Mouse (Mus musculus) kidney, embryonic 15.5 days (tissue): ENCODE measurements at regions not wholly inside any gene's neighbourhood (a gene's known extent, or its start where the extent isn't known, plus 50 kb on each side); places are given as distances from the start of the nearest gene placed in this dataset.

Source experiments
- ATAC-seq: fragments of 200-750 bp; cut with Nextera tagmentation; replicated peaks from 2 replicates; pipeline ENCODE4 v1.8.0; 2017; ENCODE audit warnings: moderate TSS enrichment; ENCODE audit not compliant: low FRiP score
- H3K27ac ChIP-seq: fragments of 300-500 bp; sonication (generic); 2 replicates; pipeline ENCODE4 v1.5.1; 2015; ENCODE audit warnings: mild to moderate bottlenecking, inconsistent platforms
- H3K27me3 ChIP-seq: fragments of 300-500 bp; sonication (generic); 2 replicates; pipeline ENCODE4 v1.6.1; 2015; ENCODE audit warnings: inconsistent platforms
- H3K36me3 ChIP-seq: fragments of 300-500 bp; sonication (generic); 2 replicates; pipeline ENCODE4 v1.6.1; 2015; ENCODE audit warnings: inconsistent platforms
- H3K4me1 ChIP-seq: fragments of 300-500 bp; sonication (generic); 2 replicates; pipeline ENCODE4 v1.6.1; 2015; ENCODE audit warnings: inconsistent platforms
- H3K4me2 ChIP-seq: fragments of 300-500 bp; sonication (generic); 2 replicates; pipeline ENCODE4 v1.6.1; 2015; ENCODE audit warnings: moderate library complexity, mild to moderate bottlenecking, inconsistent platforms
- H3K4me3 ChIP-seq: fragments of 300-500 bp; sonication (generic); replicated peaks from 2 replicates; pipeline ENCODE4 v1.5.1; 2015; ENCODE audit warnings: mild to moderate bottlenecking, inconsistent platforms
- H3K9ac ChIP-seq: fragments of 300-500 bp; sonication (generic); 2 replicates; pipeline ENCODE4 v1.6.1; 2015; ENCODE audit warnings: mild to moderate bottlenecking, inconsistent platforms
- H3K9me3 ChIP-seq: fragments of 300-500 bp; sonication (generic); replicated peaks from 2 replicates; pipeline ENCODE4 v1.6.1; 2016; ENCODE audit warnings: inconsistent platforms
- WGBS: fragments of 180-500 bp; shearing (Covaris S2); methylation state at CpG from one replicate; pipeline ENCODE4 v1.1.7; 2015; ENCODE audit warnings: mixed read lengths; 5-methylcytosine and 5-hydroxymethylcytosine counted together

DNA sequence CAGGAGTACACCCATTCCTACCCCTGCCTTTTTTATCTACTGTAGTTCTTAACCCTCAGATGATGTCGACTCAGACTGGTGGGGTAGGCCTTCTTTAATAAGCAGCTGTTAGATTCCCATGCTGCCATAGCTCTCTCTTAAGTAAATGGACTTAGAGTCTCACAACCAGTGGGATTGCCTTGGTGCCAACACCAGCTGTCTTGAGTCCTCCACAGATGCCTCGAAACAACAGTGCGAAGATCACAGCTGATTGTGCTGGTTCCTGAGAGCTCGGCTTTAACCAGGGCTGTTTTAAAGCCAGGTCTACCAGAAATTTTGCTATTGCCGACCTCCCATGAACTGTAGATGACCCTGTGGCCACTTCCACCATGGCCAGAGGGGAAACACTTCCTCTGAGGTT lies 189.4 kb downstream of the Gm12728 start:
- H3K4me2 ChIP-seq, result no peak overlapping the region
- no peaks in the 10 kb centered on the region for H3K36me3 ChIP-seq
- WGBS, result 82% methylated on average over 5 of the region's 5 CpGs
- no peaks in the 10 kb centered on the region for H3K27me3 ChIP-seq
- ATAC-seq, result no peak
- H3K9me3 ChIP-seq, result no peaks in the 10 kb centered on the region
- H3K4me1 ChIP-seq, result no peaks in the 10 kb centered on the region
- H3K27ac ChIP-seq, result no peak overlapping the region
- no peak overlapping the region for H3K9ac ChIP-seq
- H3K4me3 ChIP-seq, result no peak overlapping the region

DNA sequence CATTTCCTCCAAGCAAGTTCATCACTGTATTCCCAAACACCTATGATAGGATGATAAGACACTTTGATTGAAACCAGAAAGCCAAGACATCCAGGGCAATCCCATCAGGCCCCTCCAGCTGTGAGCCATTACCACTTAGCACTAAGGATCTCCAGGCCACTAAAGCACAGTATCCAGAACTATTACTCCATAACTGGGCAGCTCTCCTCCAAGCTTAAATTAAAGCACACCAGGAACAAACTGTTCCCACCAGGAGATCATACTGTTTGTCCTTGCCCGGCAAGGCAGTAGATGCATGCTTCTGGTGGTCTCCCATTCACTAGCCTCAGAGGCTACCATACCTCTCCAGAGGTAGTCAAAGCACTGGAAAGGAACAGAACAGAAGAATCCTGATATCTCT lies 193.3 kb downstream of the Gm12728 start:
- no peaks in the 10 kb centered on the region for H3K9me3 ChIP-seq
- no peaks in the 10 kb centered on the region for H3K36me3 ChIP-seq
- H3K9ac ChIP-seq, result no peak overlapping the region
- ATAC-seq, result no peak
- no peak overlapping the region for H3K4me3 ChIP-seq
- H3K27ac ChIP-seq, result no peak overlapping the region
- H3K27me3 ChIP-seq, result no peaks in the 10 kb centered on the region
- no peak overlapping the region for H3K4me2 ChIP-seq
- H3K4me1 ChIP-seq, result no peaks in the 10 kb centered on the region
- WGBS, result 90% methylated on average over 1 of the region's 1 CpGs

GRCm38 (mm10) chr4:105987963-105988602 lies 198.4 kb downstream of the Gm12728 start:
- no peaks in the 10 kb centered on the region for H3K27me3 ChIP-seq
- H3K9me3 ChIP-seq, result no peaks in the 10 kb centered on the region
- H3K27ac ChIP-seq, result no peak overlapping the region
- H3K4me1 ChIP-seq, result no peaks in the 10 kb centered on the region
- 73% methylated on average over 5 of the region's 5 CpGs for WGBS
- H3K36me3 ChIP-seq, result no peaks in the 10 kb centered on the region
- no peak overlapping the region for H3K4me2 ChIP-seq
- H3K9ac ChIP-seq, result no peak overlapping the region
- ATAC-seq, result no peak
- no peak overlapping the region for H3K4me3 ChIP-seq

GRCm38 (mm10) chr4:105992581-105993127 lies 203.0 kb downstream of the Gm12728 start:
- no peak overlapping the region for H3K4me3 ChIP-seq
- H3K9ac ChIP-seq, result no peak overlapping the region
- H3K27me3 ChIP-seq, result no peaks in the 10 kb centered on the region
- H3K4me1 ChIP-seq, result peaks cover 4% of the 10 kb centered on the region; the same call in 1 of the 2 replicates
- ATAC-seq, result no peak
- H3K9me3 ChIP-seq, result no peaks in the 10 kb centered on the region
- WGBS, result 77% methylated on average over 6 of the region's 6 CpGs
- no peak overlapping the region for H3K4me2 ChIP-seq
- H3K36me3 ChIP-seq, result no peaks in the 10 kb centered on the region
- no peak overlapping the region for H3K27ac ChIP-seq

GRCm38 (mm10) chr4:105994390-105994798 lies 204.7 kb downstream of the Gm12728 start:
- H3K27ac ChIP-seq, result no peak overlapping the region
- no peak overlapping the region for H3K4me3 ChIP-seq
- no peaks in the 10 kb centered on the region for H3K36me3 ChIP-seq
- no peaks in the 10 kb centered on the region for H3K27me3 ChIP-seq
- H3K4me2 ChIP-seq, result no peak overlapping the region
- ATAC-seq, result no peak
- H3K4me1 ChIP-seq, result peaks cover 4% of the 10 kb centered on the region; the same call in 1 of the 2 replicates
- no peak overlapping the region for H3K9ac ChIP-seq
- WGBS, result 52% methylated on average over 14 of the region's 14 CpGs
- H3K9me3 ChIP-seq, result no peaks in the 10 kb centered on the region

- 64% methylated on average over 4 of the region's 4 CpGs for WGBS
- Histone ChIP-seq H3K27ac (no peak overlapping the region), H3K9me3 (no peaks in the 10 kb centered on the region), H3K4me2 (no peak overlapping the region), H3K27me3 (no peaks in the 10 kb centered on the region), H3K4me3 (no peak overlapping the region), H3K36me3 (no peaks in the 10 kb centered on the region), H3K4me1 (peaks cover 4% of the 10 kb centered on the region; the same call in 1 of the 2 replicates), H3K9ac (no peak overlapping the region)
- no peak for ATAC-seq
Measured at GRCm38 (mm10) chr4:105996060-105996459, 206.4 kb downstream of the Gm12728 start.

GRCm38 (mm10) chr4:105996893-105997630 lies 207.4 kb downstream of the Gm12728 start:
- Histone ChIP-seq H3K4me1 (peaks cover 4% of the 10 kb centered on the region; the same call in 1 of the 2 replicates), H3K9ac (no peak overlapping the region), H3K4me3 (no peak overlapping the region), H3K9me3 (no peaks in the 10 kb centered on the region), H3K4me2 (no peak overlapping the region), H3K27ac (no peak overlapping the region), H3K36me3 (no peaks in the 10 kb centered on the region), H3K27me3 (no peaks in the 10 kb centered on the region)
- WGBS, result 89% methylated on average over 3 of the region's 3 CpGs
- ATAC-seq, result no peak

- 78% methylated on average over 3 of the region's 3 CpGs for WGBS
- Histone ChIP-seq H3K4me3 (no peak overlapping the region), H3K4me1 (no peaks in the 10 kb centered on the region), H3K36me3 (no peaks in the 10 kb centered on the region), H3K9me3 (no peaks in the 10 kb centered on the region), H3K9ac (no peak overlapping the region), H3K27ac (no peak overlapping the region), H3K4me2 (no peak overlapping the region), H3K27me3 (no peaks in the 10 kb centered on the region)
- ATAC-seq, result no peak
Measured at GRCm38 (mm10) chr4:106002516-106002915, 212.8 kb downstream of the Gm12728 start.

DNA sequence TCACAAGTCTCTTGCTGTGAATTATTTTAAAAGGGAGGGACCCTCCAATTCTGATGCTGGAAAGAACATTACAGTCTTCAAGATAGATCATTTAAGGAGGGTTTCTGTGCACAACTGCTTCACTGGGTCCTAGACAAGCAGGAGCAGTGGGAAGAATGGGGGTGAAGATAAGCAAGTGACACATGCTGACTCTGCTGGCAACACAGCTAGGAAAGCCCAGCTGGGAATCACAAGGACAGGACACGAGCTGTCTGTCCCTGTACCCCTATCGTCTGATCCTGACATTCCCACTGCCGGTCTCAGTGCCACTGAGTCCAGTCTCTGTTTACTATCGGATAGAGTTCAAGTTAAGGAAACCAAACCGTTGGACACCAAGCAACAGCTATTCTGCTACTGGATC lies 216.3 kb downstream of the Gm12728 start:
- no peak overlapping the region for H3K9ac ChIP-seq
- H3K4me2 ChIP-seq, result no peak overlapping the region
- no peak overlapping the region for H3K4me3 ChIP-seq
- no peaks in the 10 kb centered on the region for H3K9me3 ChIP-seq
- H3K36me3 ChIP-seq, result no peaks in the 10 kb centered on the region
- H3K4me1 ChIP-seq, result no peaks in the 10 kb centered on the region
- no peak overlapping the region for H3K27ac ChIP-seq
- 73% methylated on average over 5 of the region's 5 CpGs for WGBS
- H3K27me3 ChIP-seq, result no peaks in the 10 kb centered on the region
- ATAC-seq, result no peak

DNA sequence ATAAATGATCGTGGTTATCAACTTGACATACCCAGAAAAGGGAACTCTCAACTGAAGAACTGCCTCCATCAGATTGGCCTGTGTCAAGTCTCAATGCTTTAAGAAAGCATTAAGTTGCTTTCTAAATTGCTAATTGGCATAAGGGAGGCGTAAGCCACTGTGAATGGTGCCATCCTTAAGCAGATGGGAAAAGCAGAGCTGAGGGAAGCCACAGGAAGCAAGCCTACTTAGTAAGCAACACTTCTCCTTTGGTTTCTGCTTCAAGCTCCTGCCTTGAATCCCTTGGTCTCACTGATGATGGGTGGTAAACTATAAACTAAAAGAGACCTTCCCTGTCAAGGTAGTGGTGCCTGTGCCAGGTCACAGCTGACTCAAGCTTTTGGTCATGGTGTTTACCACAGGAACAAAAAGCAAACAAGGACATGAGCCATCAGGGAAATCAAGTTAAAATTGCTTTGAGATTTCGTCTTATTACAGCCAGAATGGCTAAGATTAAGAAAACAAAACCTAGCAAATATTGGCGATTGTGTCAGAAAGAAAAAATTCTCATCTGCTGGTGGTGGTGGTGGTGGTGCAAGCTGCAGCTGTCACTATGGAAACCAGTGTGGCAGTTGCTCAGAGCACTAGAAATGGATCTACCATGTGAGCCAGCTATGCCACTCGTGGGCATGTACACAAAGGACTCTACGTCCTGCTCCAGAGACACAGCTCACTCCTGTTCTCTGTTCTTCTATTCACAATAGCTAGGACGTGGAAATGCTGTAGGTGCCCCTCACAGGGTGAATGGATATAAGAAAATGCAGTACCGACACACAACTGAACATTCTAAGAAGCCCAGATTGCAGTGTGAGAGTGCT lies 217.9 kb downstream of the Gm12728 start:
- no peak overlapping the region for H3K4me2 ChIP-seq
- H3K27ac ChIP-seq, result no peak overlapping the region
- no peak for ATAC-seq
- no peaks in the 10 kb centered on the region for H3K36me3 ChIP-seq
- no peaks in the 10 kb centered on the region for H3K4me1 ChIP-seq
- WGBS, result 81% methylated on average over 8 of the region's 8 CpGs
- no peaks in the 10 kb centered on the region for H3K27me3 ChIP-seq
- H3K9ac ChIP-seq, result no peak overlapping the region
- no peak overlapping the region for H3K4me3 ChIP-seq
- H3K9me3 ChIP-seq, result no peaks in the 10 kb centered on the region

DNA sequence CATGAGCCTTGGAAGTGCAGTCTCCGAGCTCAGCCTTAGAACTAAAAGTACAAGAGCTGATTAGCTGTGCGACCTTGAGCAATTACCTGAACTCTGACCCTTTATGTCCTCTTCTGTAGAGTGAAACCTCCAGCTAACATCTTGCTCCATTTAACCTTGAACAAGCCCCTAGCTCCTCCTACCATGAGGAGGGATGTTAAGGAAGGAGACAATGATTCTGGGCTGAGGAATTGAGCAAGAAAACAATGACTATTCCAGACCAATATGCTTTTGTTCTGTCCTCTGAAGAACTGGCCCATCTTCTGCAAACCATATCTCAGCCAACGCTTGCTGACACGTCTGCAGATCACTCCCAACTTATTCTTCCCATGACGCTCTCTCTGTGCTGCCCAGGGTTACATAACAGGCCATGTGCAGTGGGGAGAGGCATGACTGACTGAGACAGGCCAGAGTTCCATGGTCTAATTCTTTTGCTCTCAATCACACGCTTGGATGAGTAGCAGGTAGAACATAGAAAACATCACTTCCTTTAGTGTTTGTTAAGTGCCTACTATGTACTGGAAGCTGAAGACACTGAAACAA lies 227.5 kb downstream of the Gm12728 start:
- ATAC-seq, result no peak
- no peak overlapping the region for H3K4me3 ChIP-seq
- WGBS, result 86% methylated on average over 6 of the region's 6 CpGs

More for the DNA sequence above, 227.5 kb downstream of the Gm12728 start:
- Histone ChIP-seq H3K4me1 (peaks cover 4% of the 10 kb centered on the region; the same call in 1 of the 2 replicates), H3K4me2 (no peak overlapping the region), H3K9me3 (no peaks in the 10 kb centered on the region), H3K27me3 (no peaks in the 10 kb centered on the region), H3K9ac (no peak overlapping the region), H3K36me3 (no peaks in the 10 kb centered on the region), H3K27ac (no peak overlapping the region)
